Mouse (Mus musculus) cerebellum, adult 2 months (tissue): ENCODE measurements around the gene Clint1.

Experiments
- CTCF ChIP-seq: fragments of 200-500 bp; IDR thresholded peaks from 2 replicates; pipeline ENCODE4 v1.5.1; 2011; ENCODE audit warnings: low read depth, mild to moderate bottlenecking, control low read depth, low read length, moderate library complexity, borderline replicate concordance; ENCODE audit not compliant: insufficient read depth
- POLR2A ChIP-seq: fragments of 200-500 bp; IDR thresholded peaks from 2 replicates; pipeline ENCODE4 v1.6.1; 2011; ENCODE audit warnings: low read length, control low read depth, borderline replicate concordance; ENCODE audit not compliant: insufficient read depth

DNA sequence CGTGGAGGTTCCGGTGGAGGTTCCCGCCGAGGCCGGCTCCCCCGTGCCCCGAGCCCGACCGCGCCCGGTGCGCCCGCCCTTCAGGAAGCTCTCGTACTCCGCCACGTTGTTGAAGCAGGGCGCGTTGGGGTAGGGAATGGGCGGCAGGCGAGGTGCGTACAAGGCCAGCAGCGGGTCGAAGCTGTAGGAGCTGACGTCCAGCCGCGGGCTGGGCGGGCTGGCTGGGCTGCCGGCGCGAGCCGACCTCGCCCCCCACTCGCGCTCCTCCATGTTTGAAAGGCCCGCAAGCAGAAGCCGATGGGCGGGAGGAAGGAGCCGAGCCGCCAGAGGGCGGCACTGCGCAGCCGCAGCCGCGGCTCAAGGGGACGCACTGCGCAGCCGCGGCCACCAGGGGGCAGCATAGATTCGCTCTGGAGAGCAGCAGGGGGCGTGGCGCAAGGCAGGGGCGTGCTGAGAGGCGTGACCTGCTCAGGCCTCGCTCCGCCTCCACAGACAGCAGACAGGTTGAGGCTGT is 92.8 kb downstream of the Clint1 start, which contains the start of gene Lsm11:
- TF ChIP-seq CTCF (peak; percentile 96), POLR2A (no peak)
